Comparison of ENCODE assay signal across 15 mouse cellular contexts in the genomic region with DNA sequence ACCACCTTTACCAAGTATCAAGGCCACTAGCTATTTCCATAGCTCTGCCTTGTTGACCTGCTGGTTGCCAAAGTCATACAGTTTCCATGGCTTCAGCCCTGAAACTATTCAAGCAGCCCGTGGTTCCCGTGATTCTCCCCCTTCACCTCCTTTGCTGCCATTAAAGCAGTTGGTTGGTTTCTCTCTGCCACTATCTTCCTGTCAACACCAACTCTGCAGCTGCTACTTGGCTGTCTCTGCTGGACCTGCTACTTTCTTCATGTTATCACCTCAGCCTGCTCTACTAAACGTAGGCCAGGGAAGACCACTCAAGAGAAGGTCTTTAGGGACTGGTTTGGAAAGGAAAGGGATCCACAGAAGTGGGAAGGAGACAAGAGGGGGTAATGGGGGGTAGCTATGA.
"Had no signal": no experiment of that assay in that cellular context is flagged by ENCODE, and none has a peak within 500 bp of the region (broad histone marks: within the 10 kb centered on the region; RNA-seq: fewer than 3 reads in every experiment).

No protein-coding gene starts in this region.

- ATAC-seq: midbrain, embryonic 16.5 days had no signal

- H3K27me3 ChIP-seq: liver, embryonic 15.5 days; neural tube, embryonic 13.5 days had no signal

- DNase-seq: kidney, postnatal 4 days; lung, adult 2 months; lung, postnatal 10 days; right cerebral cortex, postnatal 14 days; thymus, postnatal 36 days had no signal

- H3K4me3 ChIP-seq: layer of hippocampus, adult 2 months; limb, embryonic 10.5 days; liver, embryonic 15.5 days; megakaryocyte, embryonic 14.5 days; neural tube, embryonic 13.5 days had no signal

- H3K4me2 ChIP-seq: liver, embryonic 11.5 days; liver, embryonic 15.5 days; midbrain, embryonic 11.5 days; neural tube, embryonic 13.5 days had no signal

- H3K27ac ChIP-seq: kidney, postnatal 0 days; layer of hippocampus, adult 2 months; limb, embryonic 10.5 days; liver, embryonic 15.5 days; macrophage; neural tube, embryonic 13.5 days had no signal

- H3K9ac ChIP-seq: liver, embryonic 15.5 days; neural tube, embryonic 13.5 days had no signal

- H3K9me3 ChIP-seq: limb, embryonic 10.5 days; liver, embryonic 15.5 days; neural tube, embryonic 13.5 days had no signal

- H3K36me3 ChIP-seq: limb, embryonic 10.5 days; liver, embryonic 15.5 days; neural tube, embryonic 13.5 days had no signal

- H3K4me1 ChIP-seq: limb, embryonic 10.5 days; liver, embryonic 15.5 days; neural tube, embryonic 13.5 days had no signal
